Mouse (Mus musculus) lung, adult 2 months (tissue): Measurements from ENCODE around the gene Cacng8.

Source experiments
- CTCF ChIP-seq: fragments of 200-500 bp; IDR thresholded peaks from 2 replicates; pipeline ENCODE4 v1.5.1; 2011; ENCODE audit warnings: mild to moderate bottlenecking, low read length, control low read depth; ENCODE audit not compliant: insufficient read depth
- POLR2A ChIP-seq: fragments of 200-500 bp; IDR thresholded peaks from 2 replicates; pipeline ENCODE4 v1.6.1; 2011; ENCODE audit warnings: low read depth, mild to moderate bottlenecking, control low read depth, low read length, borderline replicate concordance; ENCODE audit errors: extremely low read depth

DNA sequence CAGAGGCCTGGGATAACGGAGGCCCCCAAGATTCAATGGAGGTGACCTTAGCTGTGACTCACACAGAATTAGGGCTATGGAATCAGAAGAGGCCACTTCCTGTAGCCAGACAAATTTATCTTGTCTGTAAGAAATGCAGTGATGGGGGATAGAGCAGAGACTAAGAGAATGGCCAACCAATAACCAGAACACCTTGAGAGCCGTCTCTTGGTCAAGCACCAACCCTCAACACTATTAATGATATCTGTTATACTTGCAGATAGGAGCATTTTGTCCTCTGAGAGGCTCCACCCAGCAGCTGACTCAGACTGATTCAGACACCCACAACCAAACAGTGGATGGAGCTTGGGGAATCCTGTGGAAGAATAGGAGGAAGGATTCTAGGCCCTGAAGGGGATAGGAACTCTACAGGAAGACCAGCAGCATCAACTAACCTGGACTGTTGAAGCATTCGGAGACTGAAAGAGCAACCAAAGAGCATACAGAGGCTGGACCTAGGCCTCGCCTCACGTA lies 5.6 kb upstream of the Cacng8 start:
- no peak for TF ChIP-seq CTCF
- TF ChIP-seq POLR2A, result no peak
